Mouse (Mus musculus) hindbrain, embryonic 13.5 days (tissue): ENCODE measurements at regions not wholly inside any gene's neighbourhood (a gene's known extent, or its start where the extent isn't known, plus 50 kb on each side); places are given as distances from the start of the nearest gene placed in this dataset.

Source experiments
- ATAC-seq: fragments of 200-750 bp; cut with Nextera tagmentation; 2 replicates; pipeline ENCODE4 v1.8.0; 2017; ENCODE audit warnings: moderate TSS enrichment; ENCODE audit not compliant: low FRiP score
- H3K27ac ChIP-seq: fragments of 300-500 bp; sonication (generic); 2 replicates; pipeline ENCODE4 v1.5.1; 2015; ENCODE audit warnings: inconsistent platforms, mild to moderate bottlenecking, moderate library complexity
- H3K27me3 ChIP-seq: fragments of 300-500 bp; sonication (generic); 2 replicates; pipeline ENCODE4 v1.6.1; 2015; ENCODE audit warnings: mild to moderate bottlenecking, inconsistent platforms
- H3K36me3 ChIP-seq: fragments of 300-500 bp; sonication (generic); 2 replicates; pipeline ENCODE4 v1.6.1; 2015; ENCODE audit warnings: mild to moderate bottlenecking, inconsistent platforms
- H3K4me1 ChIP-seq: fragments of 300-500 bp; sonication (generic); replicated peaks from 2 replicates; pipeline ENCODE4 v1.6.1; 2015; ENCODE audit warnings: inconsistent platforms
- H3K4me2 ChIP-seq: fragments of 300-500 bp; sonication (generic); 2 replicates; pipeline ENCODE4 v1.6.1; 2015; ENCODE audit warnings: inconsistent platforms, mild to moderate bottlenecking, moderate library complexity
- H3K4me3 ChIP-seq: fragments of 300-500 bp; sonication (generic); 2 replicates; pipeline ENCODE4 v1.5.1; 2015; ENCODE audit warnings: mild to moderate bottlenecking, inconsistent platforms
- H3K9ac ChIP-seq: fragments of 300-500 bp; sonication (generic); 2 replicates; pipeline ENCODE4 v1.6.1; 2015; ENCODE audit warnings: mild to moderate bottlenecking, inconsistent platforms
- H3K9me3 ChIP-seq: fragments of 300-500 bp; sonication (generic); 2 replicates; pipeline ENCODE4 v1.6.1; 2016; ENCODE audit warnings: inconsistent platforms
- WGBS: fragments of 180-500 bp; shearing (Covaris S2); methylation state at CpG from one replicate; pipeline ENCODE4 v1.1.7; 2015; 5-methylcytosine and 5-hydroxymethylcytosine counted together

DNA sequence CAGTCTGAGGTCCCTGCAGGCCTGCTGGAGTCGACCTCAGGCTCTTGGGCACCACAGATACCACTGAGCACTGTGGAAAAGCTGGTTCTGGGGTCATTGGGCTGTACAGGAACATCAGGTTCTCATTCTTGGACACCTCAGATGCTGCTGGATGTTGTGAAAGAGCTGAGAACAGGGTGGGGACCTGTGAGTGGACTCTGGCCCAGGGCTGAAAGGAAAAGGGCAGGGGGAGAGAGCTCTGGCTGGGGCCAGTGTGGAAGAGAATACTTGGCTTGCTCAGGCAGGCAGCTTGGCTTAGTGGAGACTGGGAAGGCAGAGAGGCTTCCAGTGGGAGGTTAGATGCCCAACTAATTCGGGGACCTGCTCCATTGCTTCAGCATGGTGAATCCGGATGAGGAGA, 115.7 kb upstream of the Ngly1 start:
- H3K4me2 ChIP-seq = no peak overlapping the region
- 80% methylated on average over 3 of the region's 3 CpGs for WGBS
- H3K9me3 ChIP-seq = no peaks in the 10 kb centered on the region
- no peak for ATAC-seq
- no peak overlapping the region for H3K27ac ChIP-seq
- no peak overlapping the region for H3K9ac ChIP-seq
- no peaks in the 10 kb centered on the region for H3K36me3 ChIP-seq
- no peaks in the 10 kb centered on the region for H3K27me3 ChIP-seq
- H3K4me3 ChIP-seq = no peak overlapping the region
- H3K4me1 ChIP-seq = no peaks in the 10 kb centered on the region

DNA sequence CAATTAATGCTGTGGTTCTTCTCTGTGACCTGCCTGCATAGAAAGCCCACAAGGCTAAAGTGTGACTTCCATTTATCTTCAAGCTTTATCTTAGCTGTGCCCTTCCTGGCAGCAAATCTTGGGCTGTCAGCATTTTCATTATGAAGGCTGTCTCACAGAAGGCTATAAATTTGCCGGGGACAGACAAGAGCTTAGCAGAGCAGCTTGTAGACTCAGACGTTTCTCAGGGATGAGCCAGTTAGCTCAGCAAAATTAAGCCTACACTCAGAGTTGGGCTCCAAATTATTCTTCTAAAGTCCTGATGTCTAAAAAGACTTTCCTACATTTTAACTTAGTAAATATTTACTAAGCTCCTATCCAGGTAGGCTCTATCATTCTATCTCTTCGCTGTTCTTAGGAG, 112.9 kb upstream of the Ngly1 start:
- Histone ChIP-seq H3K27ac (no peak overlapping the region), H3K27me3 (no peaks in the 10 kb centered on the region), H3K9me3 (no peaks in the 10 kb centered on the region), H3K9ac (no peak overlapping the region), H3K4me2 (no peak overlapping the region), H3K4me3 (no peak overlapping the region), H3K4me1 (no peaks in the 10 kb centered on the region), H3K36me3 (no peaks in the 10 kb centered on the region)
- WGBS = 76% methylated on average over 3 of the region's 3 CpGs
- no peak for ATAC-seq

DNA sequence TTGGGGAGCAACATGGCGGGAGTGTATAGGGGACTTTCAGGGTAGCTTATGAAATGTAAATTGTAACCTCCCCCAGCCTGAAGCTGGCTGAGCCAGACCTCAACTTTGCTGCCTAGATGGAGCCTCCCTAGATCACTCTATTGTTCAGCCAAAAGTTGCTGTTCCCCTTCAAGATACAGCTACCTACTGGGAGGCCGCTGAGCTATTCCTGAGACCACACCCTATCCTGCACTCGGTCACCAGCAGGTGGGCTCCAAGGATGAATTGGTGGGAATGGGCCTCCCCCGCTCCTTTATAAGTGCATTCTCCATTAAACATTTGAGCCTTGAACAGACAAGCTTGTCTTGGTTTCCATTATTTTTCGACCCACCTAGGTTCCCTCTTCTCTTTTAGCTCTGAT, 104.8 kb upstream of the Ngly1 start:
- Histone ChIP-seq H3K9ac (no peak overlapping the region), H3K36me3 (no peaks in the 10 kb centered on the region), H3K4me2 (no peak overlapping the region), H3K4me1 (no peaks in the 10 kb centered on the region), H3K27me3 (no peaks in the 10 kb centered on the region), H3K27ac (no peak overlapping the region), H3K4me3 (no peak overlapping the region), H3K9me3 (no peaks in the 10 kb centered on the region)
- WGBS = 84% methylated on average over 5 of the region's 5 CpGs
- no peak for ATAC-seq

DNA sequence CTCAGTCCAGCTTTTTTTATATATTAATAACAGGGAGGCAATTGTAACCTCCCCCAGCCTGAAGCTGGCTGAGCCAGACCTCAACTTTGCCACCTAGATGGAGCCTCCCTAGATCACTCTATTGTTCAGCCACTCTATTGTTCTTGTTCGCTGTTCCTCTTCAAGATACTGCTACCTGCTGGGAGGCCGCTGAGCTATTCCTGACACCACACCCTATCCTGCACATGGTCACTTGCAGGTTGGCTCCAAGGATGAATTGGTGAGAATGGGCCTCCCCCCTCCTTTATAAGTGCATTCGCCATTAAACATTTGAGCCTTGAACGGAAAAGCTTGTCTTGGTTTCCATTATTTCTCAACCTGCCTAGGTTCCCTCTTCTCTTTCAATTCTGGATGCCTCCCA, 102.3 kb upstream of the Ngly1 start:
- H3K36me3 ChIP-seq = no peaks in the 10 kb centered on the region
- no peak overlapping the region for H3K27ac ChIP-seq
- H3K4me2 ChIP-seq = no peak overlapping the region
- no peaks in the 10 kb centered on the region for H3K27me3 ChIP-seq
- H3K4me3 ChIP-seq = no peak overlapping the region
- no peaks in the 10 kb centered on the region for H3K9me3 ChIP-seq
- H3K9ac ChIP-seq = no peak overlapping the region
- H3K4me1 ChIP-seq = no peaks in the 10 kb centered on the region
- WGBS = 56% methylated on average over 4 of the region's 4 CpGs
- ATAC-seq = no peak

DNA sequence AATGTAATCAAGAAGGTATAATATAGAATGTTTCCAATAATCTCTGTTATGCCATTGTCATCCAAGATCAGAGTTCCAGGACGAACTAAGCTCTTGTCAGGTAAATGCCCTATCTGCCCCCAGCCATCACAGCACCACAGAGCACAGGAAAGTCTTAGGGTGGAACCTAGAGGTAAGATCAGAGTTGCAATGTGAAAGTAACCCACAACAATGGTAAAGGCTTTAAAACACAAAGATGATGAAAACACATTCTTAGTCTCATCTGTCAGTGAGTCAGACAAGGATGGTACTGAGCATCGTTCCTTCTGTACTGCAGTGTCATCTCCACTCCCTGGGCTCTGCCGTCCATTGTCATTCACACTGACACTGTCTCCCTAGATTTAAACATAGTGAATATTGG, 97.3 kb upstream of the Ngly1 start:
- Histone ChIP-seq H3K9me3 (no peaks in the 10 kb centered on the region), H3K4me2 (no peak overlapping the region), H3K27ac (no peak overlapping the region), H3K36me3 (no peaks in the 10 kb centered on the region), H3K27me3 (no peaks in the 10 kb centered on the region), H3K9ac (no peak overlapping the region), H3K4me3 (no peak overlapping the region), H3K4me1 (no peaks in the 10 kb centered on the region)
- WGBS = 87% methylated on average over 3 of the region's 3 CpGs
- no peak for ATAC-seq

DNA sequence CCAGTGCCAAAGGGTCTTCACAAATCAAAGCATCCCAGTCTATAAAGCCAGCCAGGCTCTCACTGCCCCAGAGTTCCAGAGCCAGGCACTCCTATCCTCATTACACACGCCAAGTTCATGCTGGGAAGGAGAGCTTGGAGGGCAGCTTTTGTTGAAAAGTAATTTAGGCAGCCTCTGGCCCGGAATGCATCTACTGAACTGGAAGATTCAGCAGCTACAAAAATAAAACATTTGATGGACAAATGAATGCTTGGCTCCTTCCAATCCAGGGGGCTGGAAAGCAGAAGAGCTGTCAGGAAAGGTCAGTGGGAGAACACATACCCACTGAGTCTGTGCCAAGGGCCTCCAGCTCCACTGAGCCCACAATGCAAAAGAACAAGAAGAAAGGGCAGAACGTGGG, 96.4 kb upstream of the Ngly1 start:
- Histone ChIP-seq H3K4me3 (no peak overlapping the region), H3K27me3 (no peaks in the 10 kb centered on the region), H3K36me3 (no peaks in the 10 kb centered on the region), H3K4me1 (no peaks in the 10 kb centered on the region), H3K27ac (no peak overlapping the region), H3K4me2 (no peak overlapping the region), H3K9ac (no peak overlapping the region), H3K9me3 (no peaks in the 10 kb centered on the region)
- 38% methylated on average over 3 of the region's 3 CpGs for WGBS
- no peak for ATAC-seq

DNA sequence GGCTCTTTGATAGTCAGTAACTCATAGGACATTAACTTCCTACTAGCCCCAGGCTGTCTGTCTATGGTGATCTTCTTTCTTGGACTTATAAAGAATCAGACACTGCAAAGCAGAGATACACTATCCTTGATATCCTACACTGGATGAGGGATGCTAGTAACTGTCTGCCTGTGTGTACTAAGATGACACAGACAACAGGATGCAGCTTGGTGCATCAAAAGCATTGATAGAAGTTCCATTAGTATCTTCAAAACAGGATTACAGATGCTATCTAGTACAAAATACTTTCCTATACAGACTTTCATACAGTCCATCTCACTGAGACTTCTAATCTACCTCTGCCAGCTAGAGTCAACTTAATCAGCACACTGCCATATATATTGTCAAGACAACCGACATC, 94.0 kb upstream of the Ngly1 start:
- no peak overlapping the region for H3K4me3 ChIP-seq
- no peaks in the 10 kb centered on the region for H3K9me3 ChIP-seq
- no peak overlapping the region for H3K9ac ChIP-seq
- no peaks in the 10 kb centered on the region for H3K36me3 ChIP-seq
- no peaks in the 10 kb centered on the region for H3K27me3 ChIP-seq
- H3K4me2 ChIP-seq = no peak overlapping the region
- no peak overlapping the region for H3K27ac ChIP-seq
- WGBS = 83% methylated on average over 1 of the region's 1 CpGs
- ATAC-seq = no peak
- no peaks in the 10 kb centered on the region for H3K4me1 ChIP-seq

DNA sequence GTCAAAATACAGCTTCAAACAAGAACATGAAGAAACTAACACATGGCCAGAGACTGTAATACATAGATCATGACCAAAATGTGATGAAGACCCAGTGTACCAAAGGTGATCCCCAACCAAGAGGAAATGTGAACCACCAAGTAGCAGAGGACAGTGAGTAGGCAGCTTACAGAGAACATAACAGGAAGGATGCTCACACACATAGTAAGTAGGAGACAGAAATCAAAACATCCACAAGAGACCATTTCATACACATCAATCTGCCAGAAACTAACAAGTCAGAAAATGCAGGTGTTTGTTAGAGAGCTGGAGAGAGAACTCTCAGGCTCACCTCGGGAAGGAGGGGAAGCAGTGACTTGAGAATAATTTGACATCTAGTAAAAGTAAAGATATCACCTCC, 78.9 kb upstream of the Ngly1 start:
- H3K4me2 ChIP-seq = no peak overlapping the region
- 65% methylated on average over 1 of the region's 1 CpGs for WGBS
- H3K4me3 ChIP-seq = no peak overlapping the region
- no peaks in the 10 kb centered on the region for H3K27me3 ChIP-seq
- no peaks in the 10 kb centered on the region for H3K4me1 ChIP-seq
- no peak overlapping the region for H3K27ac ChIP-seq
- no peak for ATAC-seq
- no peaks in the 10 kb centered on the region for H3K36me3 ChIP-seq
- H3K9ac ChIP-seq = no peak overlapping the region
- no peaks in the 10 kb centered on the region for H3K9me3 ChIP-seq

DNA sequence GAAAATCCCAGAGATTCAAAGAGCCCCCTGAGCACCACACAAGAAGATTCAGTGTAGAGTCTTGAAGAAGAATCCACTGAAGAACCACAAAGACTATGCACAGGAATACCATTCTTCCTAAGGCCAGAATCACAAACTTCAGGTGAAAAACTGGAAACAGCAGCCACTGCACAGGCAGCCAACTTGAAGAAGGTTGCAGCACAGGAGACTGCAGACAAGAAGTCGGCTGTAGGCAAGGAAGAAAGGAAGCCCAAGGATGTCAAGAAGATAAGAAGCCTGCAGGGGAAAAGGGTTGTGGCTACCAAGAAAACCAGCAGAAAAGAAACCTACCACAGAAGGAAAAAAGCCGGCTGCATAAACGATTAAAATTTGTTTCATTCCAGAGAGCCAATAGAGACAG, 76.8 kb upstream of the Ngly1 start:
- H3K4me3 ChIP-seq = no peak overlapping the region
- 87% methylated on average over 3 of the region's 3 CpGs for WGBS

DNA sequence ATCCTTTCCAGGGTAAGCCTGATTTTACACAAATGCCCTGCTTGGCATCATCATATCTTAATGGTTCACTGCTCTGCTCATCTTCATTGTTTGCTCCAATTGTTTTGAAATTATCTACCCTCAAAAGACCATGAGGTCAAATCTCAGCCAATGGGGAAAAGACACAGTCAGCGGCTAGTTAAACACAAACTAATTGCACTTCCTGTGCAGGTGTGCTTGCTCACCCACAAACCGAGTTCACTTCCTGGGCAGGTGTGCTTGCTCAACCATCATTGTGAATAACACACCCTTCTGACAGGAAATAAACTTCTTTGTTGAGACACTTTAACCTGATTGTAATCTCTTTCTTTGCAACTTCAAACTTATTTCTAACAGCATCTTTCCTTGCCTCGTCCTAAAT, 75.8 kb upstream of the Ngly1 start:
- H3K4me2 ChIP-seq = no peak overlapping the region
- H3K36me3 ChIP-seq = no peaks in the 10 kb centered on the region
- H3K27me3 ChIP-seq = no peaks in the 10 kb centered on the region
- no peak overlapping the region for H3K4me3 ChIP-seq
- 0 out of 2 replicates have a peak, but pooled peaks cover 5% of the 10 kb centered on the region for H3K9me3 ChIP-seq
- WGBS = 85% methylated on average over 3 of the region's 3 CpGs
- H3K9ac ChIP-seq = no peak overlapping the region
- H3K27ac ChIP-seq = no peak overlapping the region
- no peak for ATAC-seq
- no peaks in the 10 kb centered on the region for H3K4me1 ChIP-seq

More for the DNA sequence above, 76.8 kb upstream of the Ngly1 start:
- Histone ChIP-seq H3K9ac (no peak overlapping the region), H3K27me3 (no peaks in the 10 kb centered on the region), H3K4me1 (no peaks in the 10 kb centered on the region), H3K4me2 (no peak overlapping the region), H3K9me3 (0 out of 2 replicates have a peak, but pooled peaks cover 5% of the 10 kb centered on the region), H3K27ac (no peak overlapping the region), H3K36me3 (no peaks in the 10 kb centered on the region)
- no peak for ATAC-seq

DNA sequence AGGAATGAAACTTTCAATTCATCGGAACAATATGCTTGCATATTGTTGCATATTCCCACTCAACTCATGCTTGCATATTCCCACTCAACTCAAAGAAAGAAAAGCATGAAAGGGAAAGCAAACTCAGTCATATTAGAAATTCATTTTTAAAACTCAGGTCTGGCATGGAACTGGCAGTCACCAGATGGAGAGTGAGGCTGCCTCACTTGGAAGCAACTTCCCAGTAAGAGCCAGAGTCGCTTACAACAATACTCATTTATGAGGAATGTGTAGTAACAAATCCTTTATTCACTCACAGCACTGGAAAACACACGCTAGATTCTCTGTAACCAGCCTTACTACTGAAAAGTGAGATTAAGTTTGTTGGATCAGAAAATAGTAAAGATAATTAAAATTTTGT, 70.9 kb upstream of the Ngly1 start:
- Histone ChIP-seq H3K36me3 (no peaks in the 10 kb centered on the region), H3K4me1 (no peaks in the 10 kb centered on the region), H3K4me3 (no peak overlapping the region), H3K27ac (no peak overlapping the region), H3K9me3 (0 out of 2 replicates have a peak, but pooled peaks cover 5% of the 10 kb centered on the region), H3K27me3 (no peaks in the 10 kb centered on the region), H3K9ac (no peak overlapping the region), H3K4me2 (no peak overlapping the region)
- WGBS = 93% methylated on average over 3 of the region's 3 CpGs
- ATAC-seq = no peak

DNA sequence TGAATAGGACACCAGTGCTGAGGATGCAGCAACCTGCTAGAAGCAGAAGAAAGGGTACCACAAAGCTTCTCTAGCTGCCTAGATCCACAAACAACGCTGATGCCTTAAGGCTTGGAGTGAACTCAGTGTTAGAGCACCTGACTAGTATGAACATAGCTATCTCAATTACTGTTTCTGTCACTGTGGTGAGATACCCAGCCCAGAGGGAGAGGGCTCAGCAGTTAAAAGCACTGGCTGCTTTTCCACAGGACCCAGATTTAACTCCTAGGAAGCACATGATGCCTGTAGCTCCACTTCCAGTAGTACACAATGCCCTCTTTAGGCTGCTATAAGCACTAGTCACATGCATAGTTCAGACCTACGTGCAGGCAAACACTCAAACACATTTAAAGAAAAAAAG, 67.3 kb upstream of the Ngly1 start:
- Histone ChIP-seq H3K4me1 (no peaks in the 10 kb centered on the region), H3K4me2 (no peak overlapping the region), H3K27me3 (no peaks in the 10 kb centered on the region), H3K9me3 (no peaks in the 10 kb centered on the region), H3K36me3 (no peaks in the 10 kb centered on the region), H3K4me3 (no peak overlapping the region), H3K27ac (no peak overlapping the region), H3K9ac (no peak overlapping the region)
- WGBS = 72% methylated on average over 2 of the region's 2 CpGs
- no peak for ATAC-seq

DNA sequence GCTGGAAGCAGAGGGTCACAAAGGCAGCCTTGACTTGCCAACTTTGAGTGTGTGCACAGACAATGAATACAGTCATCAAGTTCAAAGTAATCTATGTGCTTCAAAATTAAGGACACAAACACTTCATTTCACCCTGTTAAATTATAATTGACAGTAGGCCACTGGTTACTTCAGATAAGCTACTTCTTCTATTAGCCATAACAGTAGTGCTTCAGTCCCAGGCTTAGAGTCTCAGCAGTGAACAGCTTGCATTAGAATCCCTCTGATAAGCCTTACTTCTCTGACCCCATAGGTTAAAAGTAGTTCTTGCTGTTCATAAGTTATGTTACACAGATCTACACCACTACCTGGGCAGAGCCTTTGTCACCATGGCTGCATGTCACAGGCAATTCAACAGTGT, 63.8 kb upstream of the Ngly1 start:
- Histone ChIP-seq H3K4me1 (no peaks in the 10 kb centered on the region), H3K9me3 (no peaks in the 10 kb centered on the region), H3K27me3 (no peaks in the 10 kb centered on the region), H3K4me2 (no peak overlapping the region), H3K36me3 (no peaks in the 10 kb centered on the region), H3K4me3 (no peak overlapping the region), H3K27ac (no peak overlapping the region), H3K9ac (no peak overlapping the region)
- ATAC-seq = no peak
